Mouse (Mus musculus) B cell, adult 2 months (primary cell): Measurements from ENCODE around the gene B3galt1.

ENCODE experiments used
- DNase-seq, 2 experiments: peaks; one replicate each; pipeline ENCODE4 v3.0.0; 2022

The B3galt1 gene

DNA sequence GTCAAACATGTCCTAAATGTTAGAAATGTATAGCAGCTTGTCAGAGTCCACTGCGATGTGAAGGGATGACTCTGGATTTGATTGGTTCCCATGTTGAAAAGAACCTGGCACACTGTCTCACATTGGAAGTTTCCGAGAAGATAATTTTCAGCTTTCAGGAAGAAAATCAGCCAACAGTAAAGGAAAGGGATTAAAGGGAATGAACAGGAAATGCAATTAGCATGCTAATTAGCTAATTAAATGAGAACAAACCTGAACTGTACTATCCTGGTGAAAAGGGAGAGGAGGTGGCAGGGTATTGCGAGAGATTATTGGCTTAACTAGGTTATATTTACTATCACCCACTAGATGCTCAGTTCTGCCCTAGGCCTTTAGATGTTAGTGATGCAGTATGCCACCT is 185.9 kb downstream of the B3galt1 start:
- no peak for DNase-seq

DNA sequence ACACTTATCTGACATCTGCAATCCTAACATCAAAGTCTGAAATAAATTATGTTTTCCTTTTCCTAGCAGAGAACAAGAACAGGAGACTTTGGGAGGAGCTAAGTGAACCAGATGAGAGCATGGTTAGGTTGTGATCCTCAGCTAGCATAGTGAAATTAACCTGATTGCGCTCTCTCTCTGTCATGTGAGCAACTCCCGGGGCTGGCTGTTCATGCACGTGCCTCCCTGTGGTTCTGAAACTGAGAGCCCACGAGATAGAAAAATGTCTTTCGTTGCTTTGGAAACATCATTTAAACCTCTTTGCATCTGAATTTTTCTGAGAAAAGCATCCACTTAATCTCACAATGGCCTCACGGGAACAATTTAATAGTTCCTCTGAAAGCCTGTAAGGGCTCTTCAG is 190.8 kb downstream of the B3galt1 start:
- DNase-seq, result no peak

DNA sequence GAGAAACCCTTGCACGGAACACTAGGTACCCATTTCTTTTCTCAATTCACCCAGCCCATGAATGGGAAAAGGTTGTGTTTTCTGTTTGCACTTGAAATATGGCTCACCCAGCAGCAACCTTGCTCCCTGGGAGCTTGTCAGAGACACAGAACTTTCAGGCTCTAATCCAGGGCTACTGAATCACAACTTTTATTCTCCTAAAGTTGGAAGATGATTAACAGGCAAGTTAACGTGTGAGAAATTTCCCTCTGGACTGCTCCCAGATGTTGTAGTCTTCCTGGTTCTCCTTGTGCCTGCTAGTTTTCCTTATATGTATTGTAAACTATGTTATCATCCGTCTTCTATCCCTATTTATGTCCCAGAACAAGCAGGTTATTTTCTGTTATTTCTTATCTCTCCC is 221.9 kb downstream of the B3galt1 start:
- DNase-seq, result no peak

DNA sequence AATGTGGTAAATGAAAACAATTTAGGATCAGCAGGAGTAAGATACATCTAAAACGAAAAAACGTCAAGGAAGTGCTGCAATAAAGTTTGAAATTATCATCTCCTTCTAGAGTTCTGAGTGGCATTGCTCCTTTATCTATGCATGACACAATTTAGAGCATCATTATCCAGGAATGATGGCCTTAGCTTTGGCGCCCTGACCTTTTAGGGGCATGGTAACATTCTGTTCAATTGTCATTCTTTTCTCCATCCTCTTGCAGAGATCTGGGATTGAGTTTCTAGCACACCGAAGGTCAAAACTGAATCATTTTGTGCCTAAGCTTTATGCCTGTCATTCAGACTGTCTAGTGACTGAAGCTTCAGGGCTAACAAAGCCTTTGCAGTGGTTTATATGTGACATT is 231.9 kb downstream of the B3galt1 start:
- no peak for DNase-seq

DNA sequence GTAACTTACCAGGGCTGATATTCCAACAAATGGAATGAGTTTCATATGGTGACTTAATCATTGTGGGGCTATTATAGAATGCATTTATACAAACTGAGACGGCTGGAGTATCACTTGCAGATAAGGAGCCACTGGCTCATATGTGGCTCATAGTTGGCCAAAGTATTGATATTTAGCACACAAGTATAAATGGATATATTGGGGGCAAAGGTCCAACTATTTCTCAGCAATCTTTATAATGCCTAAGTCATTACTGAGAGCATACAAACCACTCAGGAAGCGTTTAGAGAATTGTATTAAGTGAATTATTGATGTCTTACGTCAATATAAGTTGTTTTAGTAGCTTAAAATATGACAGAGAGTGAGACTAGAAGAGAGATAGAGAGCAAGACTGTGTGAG is 234.3 kb downstream of the B3galt1 start:
- DNase-seq, result no peak

DNA sequence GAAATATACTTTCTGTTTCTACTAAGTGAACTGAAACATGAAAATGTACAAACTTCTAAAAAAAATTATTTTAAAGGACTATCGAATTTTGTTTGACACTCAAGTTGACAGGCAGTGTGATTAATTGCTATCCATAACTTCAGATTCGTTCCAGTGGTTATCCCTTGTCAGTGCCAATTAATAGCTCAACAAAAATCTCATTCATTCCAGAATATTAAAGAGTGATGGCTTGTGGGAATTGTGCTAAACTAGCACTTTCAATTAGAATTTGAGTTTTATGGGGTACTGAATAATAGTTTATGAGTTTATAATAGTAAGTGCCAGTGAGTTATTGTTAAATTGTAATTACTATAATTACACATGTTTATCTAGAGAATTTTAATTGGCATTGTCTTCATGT is 250.5 kb downstream of the B3galt1 start:
- DNase-seq, result no peak

DNA sequence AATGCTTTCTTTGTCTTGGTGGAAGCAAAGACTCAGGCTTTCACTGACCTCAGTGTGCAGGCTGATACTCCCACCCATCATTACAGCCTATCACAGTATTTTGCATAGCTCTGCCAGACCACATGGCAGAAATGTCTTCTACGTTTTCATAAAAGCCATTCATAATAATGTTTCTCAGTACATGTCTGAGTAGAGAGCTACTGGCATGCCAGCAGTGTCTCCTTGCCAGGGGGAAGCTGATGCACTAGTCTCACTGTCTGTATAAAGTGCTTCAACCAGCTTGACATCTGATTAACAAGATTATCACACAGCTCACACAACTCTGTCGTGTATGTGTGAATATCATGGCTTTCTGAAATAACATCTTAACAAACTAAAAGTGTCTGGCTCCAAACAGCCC is 252.3 kb downstream of the B3galt1 start:
- DNase-seq, result no peak

DNA sequence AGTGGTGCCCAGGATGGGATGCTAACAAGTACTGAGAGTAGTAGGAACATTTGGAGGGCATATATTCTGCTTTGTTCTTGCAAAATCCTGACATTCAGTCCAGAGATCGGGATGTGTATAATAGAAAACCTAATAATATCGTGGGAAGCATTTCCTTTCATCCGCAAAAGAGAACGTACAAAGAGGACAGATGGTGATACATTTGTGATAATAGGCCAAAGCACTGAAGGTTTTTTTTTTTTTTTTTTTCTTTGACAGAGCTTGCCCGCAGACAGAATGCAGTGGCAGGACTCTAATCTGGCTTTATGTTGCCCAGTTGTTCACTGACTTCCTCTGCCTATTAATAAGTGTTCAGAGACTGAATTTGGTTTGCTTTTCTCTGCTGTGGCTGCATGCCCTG is 256.7 kb downstream of the B3galt1 start:
- DNase-seq, result no peak

DNA sequence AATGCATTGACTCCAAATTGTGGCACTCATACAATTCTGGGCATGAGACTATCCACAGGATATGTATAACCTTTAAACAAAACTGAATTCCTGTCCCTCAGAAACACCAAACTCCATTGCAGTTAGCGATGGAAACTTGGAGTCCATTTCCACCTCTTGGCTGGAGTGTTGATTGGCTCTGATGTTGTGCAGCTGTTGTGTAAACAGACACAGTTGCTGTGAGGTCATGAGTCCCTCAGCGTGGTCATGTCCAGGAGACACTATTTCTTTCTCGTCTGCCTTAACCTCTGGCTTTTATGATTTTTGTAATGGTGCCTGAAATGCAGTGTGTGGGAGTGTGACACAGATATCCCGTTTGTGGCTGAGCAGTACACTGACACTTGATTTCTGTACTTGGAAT is 262.0 kb downstream of the B3galt1 start:
- DNase-seq, result no peak

DNA sequence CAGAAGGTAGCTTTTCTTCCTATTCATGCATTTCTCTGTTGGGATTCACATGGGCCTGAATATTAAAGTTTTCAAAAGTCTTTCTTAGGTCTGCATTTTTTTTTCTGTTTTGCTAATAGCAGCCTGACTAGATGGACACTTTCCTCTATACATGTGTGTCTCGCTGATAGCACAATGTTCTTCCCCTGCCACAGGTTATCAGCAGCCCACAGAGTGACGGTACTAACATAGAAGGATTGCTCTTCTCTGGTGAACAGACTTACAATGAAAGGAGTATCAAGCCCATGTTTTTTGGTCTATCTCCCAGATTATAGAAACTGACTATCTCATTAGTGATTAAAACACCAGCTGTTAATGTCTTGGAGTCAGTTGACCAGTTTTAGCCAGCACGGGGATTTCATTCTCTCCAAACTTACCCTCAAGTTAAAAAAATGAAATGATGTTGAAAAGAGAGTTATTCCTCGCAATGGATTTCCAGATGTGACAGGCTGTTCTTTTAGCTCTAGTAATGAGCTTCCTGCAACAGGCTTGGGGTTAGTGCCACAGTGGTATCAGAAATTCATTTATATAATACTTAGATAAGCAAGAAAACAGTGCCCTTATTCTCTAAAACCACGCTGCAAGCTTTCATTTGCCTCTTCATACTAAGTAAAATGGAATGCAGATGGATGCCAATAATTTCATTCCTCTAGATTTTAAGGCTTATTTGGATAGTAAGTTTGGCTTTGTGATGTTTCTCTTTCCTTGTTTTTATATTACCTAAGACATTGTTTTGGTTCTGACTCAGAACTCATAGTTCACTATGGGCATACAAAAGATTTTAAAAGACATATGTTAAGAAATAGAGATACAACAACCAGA is 263.6 kb downstream of the B3galt1 start:
- DNase-seq, result no peak

DNA sequence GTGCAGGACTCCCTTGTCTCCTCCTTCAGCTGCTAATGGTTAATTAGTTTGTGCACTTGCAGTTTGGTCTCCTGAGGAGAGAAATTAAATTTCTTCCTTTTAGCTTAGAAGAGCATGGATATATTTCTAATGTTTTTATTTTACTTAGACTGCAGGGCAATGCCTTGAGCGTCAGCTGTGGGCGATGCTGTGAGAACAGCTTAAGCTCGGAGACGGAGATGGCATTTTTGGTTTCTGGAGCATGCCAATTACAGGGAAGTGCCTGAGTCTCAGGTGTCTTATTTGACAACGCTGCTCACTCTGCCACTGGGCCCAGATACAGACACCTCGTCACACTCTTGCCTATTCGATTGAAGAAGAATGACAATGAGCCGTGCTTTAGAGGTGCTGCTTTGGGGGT is 282.1 kb downstream of the B3galt1 start:
- DNase-seq, result no peak

DNA sequence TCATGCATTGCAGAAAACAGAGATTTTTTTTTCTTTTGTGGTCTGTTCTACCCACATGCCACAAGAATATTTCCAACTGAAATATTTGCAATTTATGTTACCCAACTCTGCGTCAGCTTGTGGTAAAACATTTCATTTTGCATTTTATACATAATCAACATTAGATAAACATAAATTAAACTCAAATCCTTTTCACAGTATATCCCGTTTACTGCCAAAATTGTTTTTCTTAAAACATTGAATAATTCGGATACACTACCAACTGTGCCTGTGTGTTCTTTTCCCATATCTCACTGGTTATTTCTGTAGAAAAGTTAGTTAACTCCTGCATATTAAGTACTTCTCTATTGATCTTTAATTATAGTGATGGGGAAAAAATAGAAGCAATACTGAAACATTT is 285.1 kb downstream of the B3galt1 start:
- no peak for DNase-seq

DNA sequence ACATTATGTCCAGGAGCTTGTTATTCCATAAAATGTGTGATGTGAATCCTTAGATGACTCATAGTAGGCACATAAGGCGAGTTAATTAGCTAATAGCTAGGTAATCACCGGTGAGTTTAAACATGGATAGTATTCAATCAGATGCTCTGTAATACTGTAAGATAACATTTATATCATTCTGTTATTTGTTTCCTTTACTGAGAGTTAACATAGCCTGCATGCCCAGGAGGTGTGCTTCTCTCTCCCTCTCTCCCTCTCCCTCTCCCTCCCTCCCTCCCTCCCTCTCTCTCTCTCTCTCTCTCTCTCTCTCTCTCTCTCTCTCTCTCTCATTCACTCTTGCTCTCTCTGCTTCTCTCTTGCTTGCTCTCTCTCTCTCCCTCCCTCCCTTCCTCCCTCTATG is 292.7 kb downstream of the B3galt1 start:
- no peak for DNase-seq

DNA sequence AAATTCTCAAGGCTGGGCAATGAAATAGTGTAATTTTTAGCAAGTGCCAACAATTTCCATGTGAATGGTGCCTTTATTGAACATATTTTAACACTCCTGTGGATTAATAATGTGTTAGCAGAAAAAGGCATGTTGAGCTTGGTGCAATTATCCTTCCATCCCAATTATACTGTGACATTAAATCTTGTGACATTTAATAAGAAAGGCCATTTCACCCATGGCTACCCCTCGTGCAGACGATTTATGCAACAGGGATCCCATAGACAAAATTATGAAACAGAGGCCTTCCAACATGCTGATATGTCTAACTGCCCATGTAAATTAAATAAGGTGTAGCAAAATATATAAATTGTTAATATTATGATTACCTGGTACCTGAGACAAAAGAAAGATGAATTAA is 293.3 kb downstream of the B3galt1 start:
- DNase-seq, result no peak

DNA sequence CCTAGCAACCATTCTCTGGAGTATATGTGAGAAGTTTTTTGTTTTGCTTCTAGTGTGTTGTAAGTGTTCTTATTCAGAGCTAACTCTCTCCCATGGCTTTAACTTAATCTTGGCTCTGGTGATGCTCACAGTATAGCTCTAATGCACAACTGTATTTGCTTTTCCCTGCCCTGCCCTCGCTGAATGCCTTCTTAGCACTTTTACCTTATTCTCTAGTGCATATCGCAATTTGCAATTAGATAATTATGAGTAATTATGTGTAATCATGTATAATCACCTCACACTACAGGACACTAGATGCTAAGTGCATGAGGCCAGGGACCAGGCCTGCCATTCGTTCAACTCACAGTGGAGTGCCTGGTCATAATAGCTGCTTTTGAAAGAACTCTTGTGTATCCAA is 307.7 kb downstream of the B3galt1 start:
- DNase-seq, result no peak

DNA sequence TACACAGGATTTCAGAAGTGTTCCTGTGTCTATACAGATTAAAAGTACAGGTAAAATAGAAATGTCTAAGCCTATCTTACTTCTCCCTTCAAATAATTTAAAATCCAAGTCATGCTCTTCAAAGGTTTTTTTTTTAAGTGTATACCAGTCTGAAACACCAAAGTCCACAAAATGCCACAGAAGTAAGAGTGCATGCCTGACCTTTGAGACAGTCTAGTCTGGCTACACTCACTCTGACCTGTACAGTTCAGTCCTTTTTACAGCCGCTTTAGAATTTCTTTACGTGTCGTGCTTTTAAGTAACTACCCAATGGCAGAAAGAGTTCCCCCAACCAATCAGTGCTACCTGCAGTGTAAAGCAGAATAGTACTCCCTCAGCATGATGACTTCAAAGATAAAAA is 314.2 kb downstream of the B3galt1 start:
- no peak for DNase-seq

DNA sequence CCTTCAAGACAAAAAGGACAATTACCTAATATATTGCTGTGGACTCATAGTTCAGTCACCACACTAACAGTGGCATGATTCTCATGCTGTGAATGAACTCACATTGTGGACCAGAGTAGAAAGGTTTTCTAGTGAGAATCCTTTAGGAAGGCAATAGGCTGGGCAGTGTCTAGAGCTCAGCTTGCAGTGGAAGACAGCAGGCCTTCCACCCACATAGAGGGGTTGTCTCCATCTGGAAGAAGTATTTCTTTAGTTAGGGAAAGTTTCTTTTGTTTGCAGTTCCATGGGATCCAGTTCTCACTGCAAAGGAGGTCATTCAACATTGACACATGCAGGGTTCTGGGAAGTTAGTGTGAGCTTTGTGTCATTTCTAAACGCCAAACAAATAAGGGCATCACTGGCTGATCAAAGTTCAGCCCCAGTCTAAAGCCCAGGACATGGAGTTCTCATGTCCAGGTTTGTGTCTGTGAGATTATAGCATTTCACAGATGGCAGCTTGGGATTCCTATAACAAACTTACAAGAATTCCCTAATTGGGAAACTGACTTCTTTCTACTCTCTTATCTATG is 316.1 kb downstream of the B3galt1 start:
- DNase-seq, result no peak

DNA sequence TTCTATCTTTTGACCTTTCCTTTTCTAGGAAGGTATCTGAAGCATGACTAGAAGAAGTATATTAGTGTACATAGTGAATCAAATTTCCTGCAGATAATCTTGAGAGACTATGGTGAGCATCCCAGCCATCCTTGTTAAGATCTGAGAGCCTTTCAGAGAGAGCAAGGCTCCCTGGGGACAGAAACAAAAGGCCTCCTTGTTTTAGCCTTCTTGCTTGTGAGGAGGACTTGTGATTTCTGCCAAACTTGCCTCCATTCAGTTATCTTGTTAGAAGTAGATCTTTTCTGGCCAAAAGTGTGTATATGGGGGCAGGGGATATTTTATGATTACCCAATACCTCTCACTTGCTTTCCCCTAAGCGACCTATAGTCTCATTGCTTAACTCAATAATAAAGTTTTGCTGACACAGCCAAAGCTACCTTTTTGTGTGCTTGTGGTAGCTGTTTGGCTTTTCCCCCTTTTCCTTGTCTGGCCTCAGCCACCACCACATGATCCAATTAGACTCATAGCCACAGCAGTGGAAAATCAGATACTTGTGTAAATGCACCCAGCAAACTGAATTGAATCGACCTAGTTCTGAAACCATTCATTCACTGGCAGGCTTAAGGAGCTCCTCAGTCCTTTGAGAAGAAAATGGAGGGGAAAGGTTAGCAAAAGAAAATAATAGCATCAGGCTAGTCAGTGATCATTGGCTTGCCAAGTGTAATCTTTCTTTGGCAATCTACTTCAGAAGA is 332.5 kb downstream of the B3galt1 start:
- no peak for DNase-seq

DNA sequence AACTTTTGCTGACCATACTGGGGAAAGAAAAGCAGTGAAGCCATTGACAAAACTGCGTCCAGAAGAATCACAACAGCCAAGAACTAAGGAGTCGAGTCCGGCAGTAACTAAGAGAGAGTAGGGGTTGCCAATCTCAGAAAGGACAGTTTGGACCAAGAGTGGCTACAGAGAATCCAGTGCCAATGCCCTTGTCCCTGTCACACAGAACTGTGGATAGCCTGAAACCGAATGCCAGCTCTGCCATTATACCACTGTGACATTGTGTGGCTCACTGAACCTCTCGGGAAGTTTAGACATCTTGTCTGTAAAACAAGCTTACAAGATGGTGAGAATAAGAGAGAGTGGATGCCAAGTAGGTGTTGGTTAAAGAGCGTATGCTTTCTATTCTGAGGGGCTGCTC is 335.9 kb downstream of the B3galt1 start:
- DNase-seq, result no peak

DNA sequence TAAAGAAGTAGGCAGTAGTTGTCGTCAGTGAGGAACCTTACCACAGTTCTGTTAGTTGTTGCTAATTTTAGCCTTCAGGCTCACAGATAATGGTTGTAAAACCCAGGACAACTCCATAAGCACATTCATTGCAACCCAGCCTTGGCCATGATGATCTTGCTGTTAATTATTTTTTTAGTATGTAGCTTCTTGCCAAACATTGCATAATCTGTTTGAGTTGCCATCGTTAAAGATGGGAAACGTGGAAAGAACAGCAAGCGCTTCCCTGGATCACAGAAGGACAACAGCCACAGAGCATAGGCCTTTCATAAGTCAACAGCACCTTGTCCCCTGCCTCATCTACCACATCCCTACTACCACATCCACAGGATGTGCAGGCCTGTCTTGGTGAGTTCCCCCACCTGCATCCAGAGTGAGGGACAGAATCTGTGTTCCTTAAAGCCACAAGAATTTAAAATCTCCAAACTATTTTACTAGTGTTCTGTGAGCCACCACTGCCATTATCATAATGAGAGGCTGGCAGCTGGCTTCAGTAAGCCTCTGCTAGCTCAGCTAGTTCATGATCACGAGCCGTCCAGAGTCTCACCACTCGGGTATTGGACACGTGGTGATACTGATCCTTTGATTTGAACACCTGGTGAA is 337.1 kb downstream of the B3galt1 start:
- no peak for DNase-seq

DNA sequence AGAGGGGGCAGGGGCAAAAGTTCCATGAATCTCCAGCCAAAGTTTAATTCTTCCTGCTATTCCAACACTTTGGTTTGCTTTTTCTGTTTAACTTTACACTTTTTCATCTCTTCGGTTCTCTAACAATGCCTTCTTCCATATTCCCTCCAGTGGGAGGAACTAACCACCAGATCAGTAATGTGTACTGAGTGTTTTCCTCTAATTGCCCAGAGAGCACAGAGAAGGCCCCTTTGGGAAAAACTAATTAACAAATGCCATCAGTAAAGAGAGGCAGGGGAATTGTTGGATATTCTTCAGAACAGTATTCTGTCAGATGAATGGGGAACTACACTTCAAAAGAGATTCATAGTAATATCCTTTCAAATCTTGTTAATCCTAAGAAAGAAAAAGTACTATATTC is 338.1 kb downstream of the B3galt1 start:
- no peak for DNase-seq

DNA sequence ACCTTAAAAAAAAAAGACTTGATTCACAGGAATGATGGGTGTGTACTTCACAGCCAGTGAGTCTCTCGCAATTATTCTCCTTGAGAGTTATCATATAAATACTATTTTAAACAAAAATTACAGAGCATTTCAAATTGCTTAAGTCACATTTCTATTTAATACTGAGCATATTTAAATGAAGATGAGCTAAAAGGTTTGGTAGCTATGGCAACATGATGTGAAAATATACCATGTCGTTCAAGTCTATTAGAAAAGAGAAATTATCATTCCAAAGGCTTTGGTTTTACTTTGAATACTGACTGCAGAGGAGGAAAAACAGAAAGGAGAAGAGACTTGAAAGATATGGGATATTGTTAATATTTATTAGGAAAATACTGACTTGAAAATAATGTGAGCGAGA is 366.3 kb downstream of the B3galt1 start:
- DNase-seq, result no peak

DNA sequence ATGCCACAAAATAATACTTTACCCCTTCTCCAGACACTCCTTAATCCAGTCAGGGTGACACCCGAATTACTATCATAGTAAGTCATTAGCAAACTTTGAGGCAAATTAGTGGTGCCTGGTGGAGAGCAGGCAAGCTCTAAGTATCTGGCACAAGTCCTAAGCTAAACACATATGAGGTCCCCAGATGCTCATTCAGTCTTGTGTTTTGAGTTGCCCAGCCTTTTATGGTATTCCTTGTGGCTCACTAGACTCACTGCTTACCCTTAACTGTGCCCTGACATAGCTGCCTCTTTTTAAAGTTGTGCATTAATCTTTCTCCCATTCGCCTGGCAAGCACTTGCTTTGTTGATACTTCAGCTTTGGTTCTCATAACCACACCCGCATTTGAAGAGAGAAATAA is 382.7 kb downstream of the B3galt1 start:
- DNase-seq, result no peak

DNA sequence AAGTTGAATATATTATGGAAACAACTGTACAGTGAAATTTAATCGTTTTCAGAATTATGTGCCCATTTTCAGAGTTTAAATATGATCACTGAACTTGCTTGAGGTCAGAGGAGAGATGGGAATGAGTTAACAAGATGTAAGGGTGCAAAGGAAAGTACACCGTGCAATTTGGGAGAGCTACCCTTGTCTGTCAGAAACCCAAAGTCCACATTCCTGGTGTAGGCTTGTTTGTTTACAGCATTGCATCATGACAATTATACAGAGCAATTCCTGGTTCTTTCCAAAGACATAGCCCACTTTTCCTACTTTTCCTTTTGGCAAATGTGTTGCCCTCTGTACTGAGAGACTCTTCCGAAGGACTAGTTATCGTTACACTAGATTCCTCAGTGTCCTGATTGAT is 390.5 kb downstream of the B3galt1 start:
- DNase-seq, result no peak
